Mouse (Mus musculus) olfactory bulb, adult 2 months (tissue): ENCODE measurements at regions not wholly inside any gene's neighbourhood (a gene's known extent, or its start where the extent isn't known, plus 50 kb on each side); places are given as distances from the start of the nearest gene placed in this dataset.

Experiments used
- CTCF ChIP-seq: fragments of 200-500 bp; IDR thresholded peaks from 2 replicates; pipeline ENCODE4 v1.5.1; 2012; ENCODE audit warnings: low read depth, mild to moderate bottlenecking, low read length, moderate library complexity; ENCODE audit not compliant: insufficient read depth
- POLR2A ChIP-seq: fragments of 200-500 bp; IDR thresholded peaks from 2 replicates; pipeline ENCODE4 v1.6.1; 2012; ENCODE audit warnings: mild to moderate bottlenecking, low read depth, low read length, moderate library complexity; ENCODE audit not compliant: insufficient read depth

DNA sequence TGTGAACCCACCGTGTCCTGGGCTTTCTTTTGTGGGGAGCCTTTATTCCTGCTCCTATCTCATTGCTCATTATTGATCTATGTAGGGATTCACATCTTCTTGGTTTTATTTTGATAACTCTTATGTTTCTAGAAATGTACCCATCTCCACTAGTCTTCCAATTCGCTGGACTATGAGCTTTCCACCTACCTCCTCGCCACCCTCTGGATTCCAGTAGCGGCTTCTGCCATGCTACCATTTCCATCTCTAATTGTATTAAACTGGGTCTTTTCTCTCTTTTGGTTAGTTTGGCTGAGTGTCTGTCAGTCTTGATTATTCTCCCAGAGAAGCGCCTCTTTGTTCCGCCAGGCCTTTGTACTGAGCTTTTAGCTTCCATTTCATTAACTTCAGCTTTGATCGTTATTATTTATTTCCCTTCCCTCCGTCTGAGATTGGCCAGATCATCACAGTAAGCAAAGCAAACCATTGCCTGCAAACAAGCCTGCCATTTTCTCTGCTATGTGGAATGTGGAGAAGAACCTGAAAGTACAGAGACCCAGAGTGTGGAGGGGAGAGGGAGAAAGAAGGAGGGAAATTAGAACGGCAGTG, 213.2 kb upstream of the Pabpc6 start:
- TF ChIP-seq CTCF (no peak), POLR2A (no peak)
